Mouse (Mus musculus) heart, postnatal 36 days (tissue): ENCODE data around the gene Mdm2. TPM values are rescaled to one million over a fixed set of nuclear protein-coding genes. Genes with fewer than 3 reads are reported as not detected.
A peak's percentile ranks its signal among the peaks of the same experiment; 100 is the strongest.

Experiments used
- DNase-seq, 2 experiments: peaks; one replicate each; pipeline ENCODE4 v3.0.0; 2021 to 2022
- intact Hi-C: fragments of 180-260 bp; cut with DNase I; formaldehyde crosslinking; loops from one replicate; pipeline ENCODE4 v1.15.1; 2025
- total RNA-seq, 2 experiments: library from RNA; stranded (reverse); gene quantifications; 2 replicates each; pipeline ENCODE4 v1.2.3; 2021

Mdm2 gene
- total RNA-seq, 2 experiments from 2014 or later: 46.9 to 48.2 TPM

- DNase-seq: no peak
- intact Hi-C loops: no loop called here
Measured at GRCm38 (mm10) chr10:117649292-117650041, 61.1 kb downstream of the Mdm2 start.

- no peak for DNase-seq
- intact Hi-C loops: no loop called here
Measured at GRCm38 (mm10) chr10:117648643-117649042, 61.9 kb downstream of the Mdm2 start.

GRCm38 (mm10) chr10:117647964-117648472 lies 62.5 kb downstream of the Mdm2 start:
- intact Hi-C loops: no loop called here
- no peak for DNase-seq

- intact Hi-C loops: no loop called here
- DNase-seq: no peak
Measured at GRCm38 (mm10) chr10:117647158-117647505, 63.4 kb downstream of the Mdm2 start.

GRCm38 (mm10) chr10:117646482-117647157 lies 63.9 kb downstream of the Mdm2 start:
- DNase-seq: no peak
- intact Hi-C loops: no loop called here

- intact Hi-C loops: no loop called here
- no peak for DNase-seq
Measured at GRCm38 (mm10) chr10:117645487-117645964, 65.0 kb downstream of the Mdm2 start.

- DNase-seq: no peak
Measured at GRCm38 (mm10) chr10:117644828-117645227, 65.7 kb downstream of the Mdm2 start.

GRCm38 (mm10) chr10:117644429-117644748 lies 66.2 kb downstream of the Mdm2 start:
- DNase-seq: no peak
- intact Hi-C loops: no loop called here

More at GRCm38 (mm10) chr10:117644828-117645227, 65.7 kb downstream of the Mdm2 start:
- intact Hi-C loops: no loop called here

- intact Hi-C loops: no loop called here
Measured at GRCm38 (mm10) chr10:117643711-117644428, 66.7 kb downstream of the Mdm2 start.

GRCm38 (mm10) chr10:117643302-117643701 lies 67.3 kb downstream of the Mdm2 start:
- DNase-seq: no peak
- intact Hi-C loops: no loop called here

More at GRCm38 (mm10) chr10:117643711-117644428, 66.7 kb downstream of the Mdm2 start:
- DNase-seq: no peak

GRCm38 (mm10) chr10:117642491-117643262 lies 67.9 kb downstream of the Mdm2 start:
- no peak for DNase-seq
- intact Hi-C loops: no loop called here

GRCm38 (mm10) chr10:117642201-117642450 lies 68.4 kb downstream of the Mdm2 start:
- peak; percentile 20 to 36 for DNase-seq
- intact Hi-C loops: no loop called here

GRCm38 (mm10) chr10:117641400-117642200 lies 69.0 kb downstream of the Mdm2 start:
- intact Hi-C loops: no loop called here
- peak; percentile 20 to 36 for DNase-seq

GRCm38 (mm10) chr10:117640595-117641078 lies 69.9 kb downstream of the Mdm2 start:
- intact Hi-C loops: no loop called here
- DNase-seq: no peak

GRCm38 (mm10) chr10:117639899-117640594 lies 70.5 kb downstream of the Mdm2 start:
- DNase-seq: no peak
- intact Hi-C loops: no loop called here

- no peak for DNase-seq
- intact Hi-C loops: no loop called here
Measured at GRCm38 (mm10) chr10:117639221-117639599, 71.3 kb downstream of the Mdm2 start.
